Mouse (Mus musculus): ENCODE results near the gene Phykpl.

Phykpl gene

DNA sequence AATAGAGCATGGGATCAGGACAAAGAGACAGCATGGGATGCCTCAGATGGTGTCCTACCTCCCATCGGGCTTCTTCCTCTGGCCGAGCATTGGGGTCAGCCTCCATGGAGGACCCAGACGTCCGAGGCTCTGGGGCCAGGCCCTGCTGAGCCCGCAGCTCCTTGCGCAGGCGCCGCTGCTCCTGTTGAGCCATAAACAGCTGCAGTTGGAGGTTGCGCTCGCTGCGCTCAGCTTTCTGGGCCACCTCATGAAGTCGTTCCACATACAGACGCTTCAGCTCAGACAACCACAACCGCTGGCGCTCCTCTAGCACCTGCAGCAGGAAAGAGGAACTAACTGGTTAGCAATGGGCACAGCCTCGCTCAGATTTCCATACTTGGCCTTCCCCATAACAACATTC, 59.7 kb downstream of the Phykpl start:
- peak; percentile 64 to 82 for DNase-seq (ENCODE audit: low spot score in 2 of 2)

DNA sequence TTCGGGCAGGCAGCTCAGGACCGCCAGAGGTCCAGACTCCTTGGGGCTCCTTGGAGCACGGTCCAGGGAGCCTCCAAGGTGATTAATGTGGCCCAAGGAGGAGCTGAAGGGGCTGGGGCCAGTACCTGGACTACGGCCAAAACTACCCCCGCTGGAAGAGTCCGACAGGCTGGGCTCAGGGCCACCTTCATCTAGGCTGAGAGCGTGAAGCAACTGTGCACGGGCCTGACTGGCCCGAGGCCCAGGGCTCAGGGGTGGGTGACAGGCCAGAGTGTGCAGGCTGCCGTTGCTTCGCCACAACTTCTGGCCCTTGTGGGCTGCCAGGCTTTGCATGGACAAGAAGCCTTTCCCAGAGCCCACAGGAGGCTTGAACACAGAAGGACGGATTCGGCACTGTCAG, 60.7 kb downstream of the Phykpl start:
- no peak for DNase-seq (ENCODE audit: low spot score in 2 of 2)

DNA sequence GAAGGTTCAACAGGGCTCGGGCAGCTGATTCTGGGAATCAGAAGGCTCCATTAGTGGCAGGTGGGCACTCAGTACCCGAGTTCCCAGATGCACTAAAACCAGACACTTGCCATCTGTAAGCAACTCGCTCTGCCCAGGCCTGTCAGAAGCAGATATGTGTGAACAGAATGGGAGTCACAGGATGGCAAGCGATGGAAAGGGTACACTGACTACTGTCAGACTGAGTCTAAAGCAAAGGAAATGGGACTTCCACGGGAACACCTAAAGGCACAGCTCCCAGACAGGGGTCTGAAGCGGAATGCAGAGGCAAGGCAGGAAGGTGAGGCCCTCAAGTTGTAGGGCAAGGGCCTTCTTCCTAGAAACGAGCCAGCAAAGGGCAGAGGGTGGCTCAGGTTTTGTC, 61.7 kb downstream of the Phykpl start:
- DNase-seq (ENCODE audit: low spot score in 2 of 2): no peak

DNA sequence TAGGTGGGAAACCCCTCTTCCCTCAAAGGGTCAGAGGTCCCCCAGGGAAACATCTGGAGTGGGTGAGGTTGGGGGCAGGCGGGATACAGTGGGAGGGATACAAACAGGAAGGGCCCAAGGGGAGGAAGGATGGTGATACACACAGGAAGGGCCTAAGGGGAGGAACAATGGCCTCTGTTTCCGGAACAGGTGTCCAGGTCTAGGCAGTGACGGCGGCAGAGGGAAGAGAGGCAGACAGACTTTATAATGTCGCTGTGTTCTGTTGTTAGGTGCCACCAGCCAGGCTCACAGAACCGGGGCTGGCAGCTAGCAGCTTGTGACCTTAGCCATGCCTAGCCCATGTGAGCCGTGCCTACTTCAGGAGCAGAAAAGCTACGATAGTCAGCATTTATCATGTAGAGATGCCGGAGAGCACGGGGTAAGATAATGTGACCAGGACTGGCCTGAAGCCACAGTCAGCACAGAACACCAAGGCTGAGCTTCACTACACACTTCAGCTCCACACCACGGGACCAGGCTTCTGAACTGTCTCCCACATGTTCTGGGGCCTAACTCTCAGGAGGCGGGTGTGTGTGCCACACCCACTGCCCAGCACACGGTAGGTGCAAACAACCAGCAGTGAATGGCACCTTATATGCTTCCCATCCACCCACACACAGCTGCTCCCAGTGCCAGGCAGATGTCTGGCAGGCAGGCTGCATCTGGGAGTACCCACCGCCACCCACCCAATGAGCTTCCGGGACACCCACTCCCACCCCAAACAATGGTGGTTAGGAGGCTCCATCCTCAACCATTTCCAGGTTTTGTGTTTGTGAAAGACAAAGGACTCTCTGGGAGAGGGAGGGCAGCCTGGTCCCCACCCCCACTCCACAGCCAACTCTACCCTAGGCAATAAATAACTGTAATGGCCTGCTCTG, 62.5 kb downstream of the Phykpl start:
- no peak for DNase-seq (ENCODE audit: low spot score in 2 of 2)

DNA sequence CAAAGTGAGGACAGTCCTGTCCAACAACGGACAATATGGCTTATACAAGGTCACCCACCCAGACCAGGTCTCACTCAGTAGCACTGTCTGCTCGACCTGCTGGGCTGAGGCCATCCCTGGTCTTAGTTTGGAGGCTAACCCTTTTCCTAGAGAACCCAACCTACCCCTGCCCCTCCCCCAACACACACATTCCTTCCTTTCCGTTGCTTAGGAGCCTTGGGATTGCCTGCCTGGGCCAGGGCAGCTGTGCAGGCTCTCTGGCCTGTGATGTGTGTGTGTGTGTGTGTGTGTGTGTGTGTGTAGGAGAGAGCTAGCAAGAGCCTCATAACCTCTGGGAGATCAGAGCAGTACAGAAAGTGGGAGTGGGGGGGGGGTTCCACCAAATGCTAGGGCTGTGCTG, 64.0 kb downstream of the Phykpl start:
- DNase-seq (ENCODE audit: low spot score in 2 of 2): no peak

DNA sequence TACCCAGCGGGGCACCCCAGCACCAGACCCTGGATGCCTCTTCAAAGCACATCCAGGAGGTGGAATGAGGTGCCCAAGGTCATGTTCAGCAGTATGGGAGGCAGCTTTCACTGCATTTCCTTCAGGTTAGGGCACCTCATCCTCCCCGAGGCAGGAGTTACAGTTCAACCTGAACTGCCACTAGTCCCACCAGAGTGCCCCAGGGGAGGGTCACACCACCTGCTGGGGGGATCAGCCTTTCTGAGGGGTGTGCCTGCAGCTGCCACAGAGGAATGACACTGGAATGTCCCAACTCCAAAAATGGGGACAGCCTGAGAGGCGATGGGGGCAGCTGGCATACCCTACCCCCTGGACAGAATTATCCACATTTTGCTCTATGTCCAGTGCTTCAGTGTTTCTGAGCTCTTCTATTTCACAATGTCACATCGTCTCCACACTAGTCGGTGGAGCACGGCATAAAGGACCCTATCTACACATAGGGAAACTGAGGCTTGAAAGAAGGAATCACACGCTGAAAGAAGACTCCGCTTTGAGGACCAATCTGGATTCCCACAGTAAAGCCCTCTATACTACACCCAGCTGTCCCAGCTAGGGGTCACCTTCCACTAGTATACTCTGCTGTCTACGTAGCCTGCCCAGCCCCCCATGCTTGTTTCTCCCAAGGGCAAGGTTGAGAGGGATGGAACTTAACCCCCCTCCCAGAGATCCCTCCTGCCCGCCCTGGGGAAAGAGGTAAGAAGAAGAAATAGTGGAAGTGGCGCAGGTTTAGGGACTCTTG, 64.7 kb downstream of the Phykpl start:
- DNase-seq (ENCODE audit: low spot score in 2 of 2): no peak

DNA sequence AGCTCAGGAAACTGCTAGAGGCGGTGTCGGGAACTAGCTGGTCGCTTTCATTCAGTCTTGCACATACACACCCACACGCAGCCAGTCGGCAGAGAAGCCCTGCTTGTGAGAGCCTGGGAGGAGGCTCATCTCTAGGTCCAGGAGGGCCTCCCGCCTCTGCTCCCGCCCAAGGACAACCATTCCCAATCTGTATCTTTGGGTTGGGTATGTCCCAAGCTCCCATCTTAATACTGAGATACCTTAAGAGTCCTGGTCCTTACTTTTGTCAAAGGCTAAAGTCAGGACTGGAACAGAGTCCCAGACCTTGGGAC, 65.3 kb downstream of the Phykpl start:
- DNase-seq (ENCODE audit: low spot score in 2 of 2): no peak

DNA sequence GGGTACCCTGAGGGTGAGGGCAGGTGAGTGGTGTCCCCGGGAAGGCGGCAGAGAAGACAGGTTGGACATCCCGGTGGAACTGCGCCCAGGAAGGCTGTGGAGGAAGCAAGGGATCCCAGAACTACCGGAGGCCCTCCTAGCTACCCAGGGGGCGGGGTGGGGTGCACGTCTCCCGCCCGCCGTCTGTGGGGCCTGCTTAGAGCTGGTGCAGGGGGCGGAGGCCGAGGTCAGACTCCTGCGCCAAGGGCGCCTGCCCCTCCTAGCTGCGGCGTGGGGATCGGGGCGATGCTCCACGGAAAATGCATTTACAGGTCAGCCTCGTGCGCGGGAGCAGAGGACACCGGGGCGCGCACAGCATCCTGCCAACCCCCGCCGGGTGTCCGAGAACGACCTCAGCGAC, 65.7 kb downstream of the Phykpl start:
- DNase-seq (ENCODE audit: low spot score in 2 of 2): peak in 1 of 2 experiments; percentile 74

DNA sequence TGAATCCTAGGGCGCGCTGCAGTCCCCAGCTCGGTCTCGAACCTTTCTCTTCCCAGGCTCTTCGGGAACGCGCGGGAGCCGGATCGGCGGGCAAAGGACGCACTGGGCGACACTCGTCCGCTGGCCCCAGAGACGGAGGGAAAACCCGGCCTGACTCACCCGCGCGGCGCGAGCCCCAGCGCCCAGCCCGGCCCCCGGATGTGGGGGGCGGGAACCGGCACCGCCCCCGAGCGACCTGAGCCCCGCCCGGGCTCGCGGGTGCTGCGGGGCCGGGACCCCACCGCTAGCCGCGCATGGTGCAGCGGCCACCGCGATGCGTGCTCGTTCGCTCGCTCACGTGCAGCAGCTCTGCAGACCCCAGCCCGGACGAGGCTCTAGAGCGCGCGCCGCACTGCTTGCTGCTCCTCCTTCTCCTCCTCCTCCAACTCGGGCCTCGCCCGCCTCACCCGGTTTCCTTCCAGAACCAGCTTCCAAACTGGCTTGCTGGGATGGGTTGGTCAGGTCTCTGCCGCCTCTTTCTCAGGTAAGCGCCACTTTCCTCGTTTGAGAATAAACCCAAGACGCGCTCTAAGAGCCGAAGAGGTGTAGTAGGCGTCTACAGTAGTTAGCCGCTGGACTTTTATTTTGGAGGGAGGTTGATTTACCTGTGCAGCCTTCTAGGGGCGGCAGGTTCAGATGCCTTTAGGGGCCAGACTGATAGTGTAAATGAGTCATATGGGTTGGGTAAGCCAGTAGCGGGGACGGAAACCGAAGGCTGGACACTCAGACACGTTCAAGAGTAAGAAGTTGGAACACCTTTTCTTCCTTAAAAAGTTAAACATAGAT, 66.3 kb downstream of the Phykpl start, which contains the start of the genes N4bp3 and D930048N14Rik:
Gene N4bp3 (minus strand): TSS at position 152 of the 825 bp plus-strand sequence.
Gene D930048N14Rik (plus strand): TSS at position 264 of the 825 bp plus-strand sequence.
- peak; percentile 66 to 86 for DNase-seq (ENCODE audit: low spot score in 2 of 2)

DNA sequence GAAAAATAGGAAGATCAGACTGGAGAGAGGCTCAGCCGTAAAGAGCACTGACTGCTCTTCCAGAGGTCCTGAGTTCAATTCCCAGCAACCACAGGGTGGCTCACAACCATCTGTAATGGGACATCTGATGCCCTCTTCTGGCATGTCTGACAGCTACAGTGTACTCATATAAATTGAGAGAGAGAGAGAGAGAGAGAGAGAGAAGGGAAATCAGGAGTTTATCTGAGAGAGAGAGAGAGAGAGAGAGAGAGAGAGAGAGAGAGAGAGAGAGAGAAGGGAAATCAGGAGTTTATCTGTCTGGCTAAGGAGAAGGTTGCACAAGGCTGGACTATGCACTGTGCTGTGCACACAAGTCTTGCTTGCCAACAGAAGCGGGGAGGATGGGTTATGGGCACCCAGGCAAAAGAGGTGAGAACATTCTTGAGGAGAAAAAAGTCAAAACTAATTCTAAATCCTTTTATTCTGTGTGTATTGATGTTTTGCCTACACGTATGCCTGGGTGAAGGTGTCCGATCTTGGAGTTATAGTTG, 68.4 kb downstream of the Phykpl start:
- DNase-seq (ENCODE audit: low spot score in 2 of 2): no peak

DNA sequence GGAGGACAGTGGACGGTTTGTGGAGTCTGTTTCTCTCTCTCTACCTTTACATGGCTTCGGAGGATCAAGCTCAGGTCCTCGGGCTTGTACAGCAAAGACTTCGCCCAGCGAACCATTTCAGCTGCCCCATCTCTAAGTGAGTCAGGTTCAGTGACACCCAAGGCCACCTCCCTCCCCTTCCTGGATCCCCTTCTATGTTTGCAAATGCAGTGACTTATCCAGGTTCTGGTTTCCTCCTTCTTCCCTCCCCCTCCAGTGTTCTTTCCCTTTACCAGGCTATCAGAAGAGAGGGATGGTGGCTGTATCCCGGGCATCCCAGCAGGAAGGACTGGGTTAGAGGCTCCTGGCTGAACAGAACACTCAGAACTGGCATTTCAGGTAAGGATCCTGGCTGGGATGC, 69.2 kb downstream of the Phykpl start:
- no peak for DNase-seq (ENCODE audit: low spot score in 2 of 2)

Data from spleen, postnatal 4 days (tissue).